Mouse (Mus musculus) A20 (cell line): Measurements from ENCODE around the gene Dcun1d1.

Source experiments
- DNase-seq: peaks from one replicate; pipeline ENCODE4 v3.0.0-alpha.2; 2011; ENCODE audit warnings: low read depth, low spot score

The Dcun1d1 gene

GRCm38 (mm10) chr3:35937345-35937744 is at the start of gene Dcun1d1:
TSS of gene Dcun1d1 (minus strand) at chr3:35937445.
- DNase-seq = no peak

DNA sequence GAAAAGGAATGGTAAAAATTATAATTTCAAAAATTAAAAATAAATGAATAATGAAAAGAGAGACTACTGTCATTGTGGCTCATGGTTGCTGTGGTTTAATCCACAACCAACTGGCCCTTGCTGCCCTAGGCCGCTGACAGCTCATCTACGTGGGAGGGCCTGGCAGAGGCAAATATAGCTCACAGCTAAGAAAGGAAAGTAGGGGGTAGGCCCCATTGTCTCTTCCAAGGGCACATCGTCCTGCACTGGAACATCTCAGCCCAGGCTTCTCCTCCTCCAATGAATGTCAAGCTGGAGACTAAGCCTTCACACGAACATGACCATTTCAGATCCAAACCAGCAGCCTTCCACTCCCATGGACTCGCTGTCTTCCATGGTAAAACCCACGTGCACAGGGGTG is 49.0 kb upstream of the Dcun1d1 start:
- DNase-seq = no peak

DNA sequence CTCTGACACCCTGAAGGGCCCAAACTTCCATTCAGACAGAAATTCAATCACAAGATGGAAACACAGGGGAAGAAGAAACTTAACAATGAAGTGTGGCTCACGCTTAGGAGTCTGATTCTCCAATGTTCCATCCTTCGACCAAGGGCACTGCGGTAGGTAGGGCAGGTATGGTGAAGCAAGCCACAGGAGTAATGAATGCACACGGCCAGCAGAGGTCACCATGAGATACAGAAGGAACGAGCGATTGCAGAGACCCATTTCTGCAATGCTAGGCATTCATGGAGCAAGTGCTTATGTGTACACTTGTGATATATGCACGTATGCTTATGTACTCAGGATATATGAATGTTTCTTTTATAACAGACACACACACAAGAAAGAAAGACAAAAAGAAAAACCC is 36.3 kb upstream of the Dcun1d1 start:
- DNase-seq = peak; percentile 70

DNA sequence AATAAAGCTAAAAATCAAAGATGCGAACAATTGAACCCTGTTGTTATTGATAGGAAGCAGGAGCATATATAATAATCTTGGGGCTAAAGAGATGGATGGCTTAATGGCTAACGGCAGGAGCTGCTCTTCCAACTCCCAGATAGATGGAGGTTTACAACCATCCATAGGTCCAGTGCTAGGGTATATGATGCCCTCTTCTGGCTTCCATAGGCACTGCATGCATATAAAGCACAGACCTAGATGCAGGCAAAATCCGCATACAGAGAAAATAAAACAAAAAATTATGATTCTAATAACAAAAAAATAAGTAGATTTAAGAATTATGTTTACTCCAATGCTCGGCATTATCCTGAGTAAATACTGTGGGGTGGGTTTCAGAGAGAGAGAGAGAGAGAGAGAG is 35.7 kb upstream of the Dcun1d1 start:
- peak; percentile 56 for DNase-seq

- DNase-seq = no peak
Observed at GRCm38 (mm10) chr3:35971149-35971548, 33.9 kb upstream of the Dcun1d1 start.

DNA sequence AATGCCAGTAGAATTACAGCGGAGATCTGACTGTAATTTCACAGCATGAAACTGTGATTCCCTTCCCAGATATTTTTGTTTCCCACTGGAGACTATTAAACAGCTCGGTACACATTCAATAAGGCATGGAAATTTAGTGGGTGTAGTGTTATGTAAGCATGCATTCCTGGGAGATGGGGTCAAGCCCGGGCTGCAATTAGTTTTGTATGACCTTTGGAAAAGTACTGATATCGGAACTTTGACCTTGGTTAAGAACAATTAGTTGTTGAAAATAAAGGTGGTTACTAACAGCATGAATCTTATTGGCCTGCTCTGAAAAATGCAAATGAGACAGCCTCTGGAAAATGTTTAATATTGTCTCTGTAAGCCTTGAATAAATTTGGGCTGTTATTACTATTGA is 33.2 kb upstream of the Dcun1d1 start:
- no peak for DNase-seq

GRCm38 (mm10) chr3:35967366-35967921 is 30.2 kb upstream of the Dcun1d1 start:
- DNase-seq = peak; percentile 57

GRCm38 (mm10) chr3:35966493-35966892 is 29.2 kb upstream of the Dcun1d1 start:
- peak; percentile 58 for DNase-seq

DNA sequence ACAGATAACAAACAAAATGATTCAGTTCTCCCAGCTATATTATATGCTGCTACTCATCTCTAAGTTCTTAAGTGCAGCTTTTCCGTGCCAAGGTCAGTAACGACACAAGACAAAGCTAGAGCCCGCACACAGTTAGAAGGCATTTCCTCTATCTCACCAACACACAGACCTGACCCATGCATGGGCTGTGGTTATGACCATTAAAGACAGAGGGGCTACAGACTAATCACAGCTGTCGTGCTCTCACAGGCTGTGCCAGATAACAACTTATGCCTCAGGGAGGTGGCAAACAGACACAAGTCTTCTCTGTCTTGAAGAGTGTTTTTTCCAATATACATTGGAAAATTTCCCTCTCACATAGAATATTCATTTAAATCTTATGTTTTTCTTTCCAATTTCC is 27.7 kb upstream of the Dcun1d1 start:
- DNase-seq = no peak

DNA sequence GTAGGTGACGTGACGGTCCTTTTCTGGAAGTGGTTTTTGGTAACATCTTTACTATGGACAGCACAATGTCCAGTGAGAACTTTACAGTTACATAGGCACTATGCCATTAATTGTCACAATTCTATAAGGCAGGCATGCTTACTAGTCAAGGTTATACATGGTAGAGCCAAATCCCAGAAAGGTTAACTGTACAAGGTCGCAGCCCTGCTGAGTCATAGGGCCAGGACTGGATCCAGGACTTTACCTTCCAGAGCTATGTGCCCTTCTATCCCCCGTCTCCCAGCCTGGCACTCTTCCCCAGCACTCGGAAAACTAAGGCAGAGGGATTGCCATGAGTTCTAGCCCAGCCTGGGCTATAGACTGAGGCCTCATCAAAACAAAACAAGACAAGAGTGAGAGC is 26.7 kb upstream of the Dcun1d1 start:
- no peak for DNase-seq

DNA sequence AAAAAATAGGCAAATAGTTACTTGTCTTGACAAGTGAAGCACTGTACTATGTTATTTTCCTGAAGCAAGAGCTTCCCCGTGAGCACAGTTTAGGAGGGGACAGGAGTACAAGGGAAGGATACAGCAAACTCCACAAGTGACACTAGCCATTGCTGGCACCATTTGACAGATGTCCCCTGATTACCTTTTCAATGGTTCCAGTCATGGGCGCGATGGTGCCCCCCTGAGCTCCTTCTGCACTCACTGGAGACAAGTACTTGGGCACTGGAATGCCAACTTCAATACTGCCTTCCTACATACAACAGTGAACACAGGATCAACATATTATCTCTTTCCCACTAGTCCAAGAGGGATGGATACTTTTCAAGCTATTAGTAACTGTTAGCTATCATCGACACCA is 26.2 kb upstream of the Dcun1d1 start:
- no peak for DNase-seq

GRCm38 (mm10) chr3:35962967-35963366 is 25.7 kb upstream of the Dcun1d1 start:
- peak; percentile 22 for DNase-seq

- DNase-seq = no peak
Observed at GRCm38 (mm10) chr3:35957230-35957629, 20.0 kb upstream of the Dcun1d1 start.

- DNase-seq = no peak
Observed at GRCm38 (mm10) chr3:35954901-35955575, 17.8 kb upstream of the Dcun1d1 start.

GRCm38 (mm10) chr3:35953816-35954215 is 16.6 kb upstream of the Dcun1d1 start:
- DNase-seq = no peak

DNA sequence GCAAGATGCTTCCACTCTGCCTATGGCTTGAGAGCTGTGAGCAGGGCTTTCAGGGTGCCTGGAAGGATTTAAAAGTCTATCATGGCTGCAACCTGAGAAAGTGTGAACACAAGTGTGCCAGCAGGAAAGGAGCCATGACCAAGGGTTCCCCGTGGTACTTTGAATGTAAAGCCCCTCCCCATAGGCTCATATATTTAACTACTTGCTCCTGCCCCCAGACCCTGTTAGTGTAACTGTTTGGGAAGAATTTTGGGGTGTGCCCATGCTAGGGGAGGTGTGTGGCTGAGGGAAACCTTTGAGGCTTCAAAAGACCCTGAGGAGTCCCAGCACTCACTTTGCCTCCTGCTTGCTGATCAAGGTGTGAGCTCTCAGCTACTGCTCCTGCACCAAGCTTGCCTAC is 15.9 kb upstream of the Dcun1d1 start:
- DNase-seq = no peak

GRCm38 (mm10) chr3:35948197-35948596 is 11.0 kb upstream of the Dcun1d1 start:
- no peak for DNase-seq

- no peak for DNase-seq
Observed at GRCm38 (mm10) chr3:35940520-35941135, 3.4 kb upstream of the Dcun1d1 start.

DNA sequence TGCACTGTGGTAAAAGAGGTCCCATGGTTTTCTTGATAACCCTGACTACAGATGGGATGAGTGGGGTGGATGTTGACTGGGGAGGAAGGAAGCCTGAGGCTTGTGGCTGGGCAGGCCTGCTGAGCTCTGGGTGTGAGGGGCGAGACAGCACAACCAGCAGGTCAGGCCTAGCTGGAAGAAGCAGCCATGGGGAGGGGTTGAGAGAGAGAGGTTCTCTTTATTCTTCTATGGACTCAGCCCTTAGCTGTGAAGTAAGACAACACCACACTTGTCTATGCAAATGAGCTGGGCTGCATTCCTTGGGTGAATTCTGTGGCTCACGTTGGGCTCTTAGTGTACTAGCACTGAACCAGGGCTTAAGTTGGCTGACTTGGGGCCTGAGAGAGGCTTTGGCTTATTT is 2.8 kb upstream of the Dcun1d1 start:
- no peak for DNase-seq

- DNase-seq = peak; percentile 86
Observed at GRCm38 (mm10) chr3:35933405-35933777, 3.9 kb downstream of the Dcun1d1 start.

GRCm38 (mm10) chr3:35932735-35933404 is 4.4 kb downstream of the Dcun1d1 start:
- DNase-seq = peak; percentile 85

GRCm38 (mm10) chr3:35931896-35932727 is 5.1 kb downstream of the Dcun1d1 start:
- peak; percentile 75 for DNase-seq
